Mouse (Mus musculus) liver, postnatal 0 days (tissue): ENCODE results near the gene Cerkl.

Experiments used
- CTCF ChIP-seq: sonication (generic); IDR thresholded peaks from 2 replicates; pipeline ENCODE4 v1.5.1; 2016; ENCODE audit warnings: antibody characterized with exemption, low read depth
- EP300 ChIP-seq: IDR thresholded peaks from 2 replicates; pipeline ENCODE4 v1.6.1; 2016; ENCODE audit warnings: antibody characterized with exemption, low read depth, mild to moderate bottlenecking

GRCm38 (mm10) chr2:79362029-79362428, 94.6 kb downstream of the Cerkl start:
- TF ChIP-seq CTCF (no peak), EP300 (no peak)
